1 mouse cellular context compared by ENCODE assay signal in genomic region chr17:34591994-34592375, GRCm38 (mm10).
A peak's percentile ranks its signal among the peaks of the same experiment; 100 is the strongest.
TF ChIP-seq lines count a peak whose summit lies in the region.

No protein-coding gene starts in this region.

TF ChIP-seq in CH12.LX, 34 proteins besides CTCF, POLR2A, EP300 and RAD21:
- peak; percentile 39; the same call in 1 of the 2 replicates for TF ChIP-seq ZMIZ1 (IDR thresholded peaks at IDR 0.05; ENCODE audit: low read depth, low read length)
- no peak for TF ChIP-seq ETS1 (conservative IDR thresholded peaks at IDR 0.05; ENCODE audit: low read depth, low read length)
- no peak for TF ChIP-seq USF2 (conservative IDR thresholded peaks at IDR 0.05; ENCODE audit: low read depth, low read length)
- TF ChIP-seq TCF12 (IDR thresholded peaks at IDR 0.05; ENCODE audit: low read depth, low read length), result 0 out of 2 replicates have a peak, but pooled peaks have one; percentile 19
- TF ChIP-seq GABPA (IDR thresholded peaks at IDR 0.05; ENCODE audit: insufficient replicate concordance, low read depth, low read length), result no peak
- peak; percentile 45; the same call in 1 of the 2 replicates for TF ChIP-seq IRF4 (IDR thresholded peaks at IDR 0.05; ENCODE audit: low read depth, low read length)
- TF ChIP-seq MAZ (IDR thresholded peaks at IDR 0.05; ENCODE audit: low read depth, low read length), result peak; percentile 95
- TF ChIP-seq NELFE (IDR thresholded peaks at IDR 0.05; ENCODE audit: low read depth, low read length), result peak; percentile 39; the same call in 1 of the 2 replicates
- TF ChIP-seq CHD2 (IDR thresholded peaks at IDR 0.05; ENCODE audit: low read length), result peak; percentile 84
